Mouse (Mus musculus) cerebellum, adult 8-10 months (tissue): ENCODE results near the gene Fbxl17.

Experiments used
- DNase-seq: peaks from one replicate; pipeline ENCODE4 v3.0.0; 2022

Fbxl17 gene

GRCm38 (mm10) chr17:63402741-63403681 is 96.8 kb downstream of the Fbxl17 start:
- DNase-seq: no peak

GRCm38 (mm10) chr17:63402170-63402569 is 97.6 kb downstream of the Fbxl17 start:
- no peak for DNase-seq

- DNase-seq: no peak
Measured at GRCm38 (mm10) chr17:63400640-63401039, 99.2 kb downstream of the Fbxl17 start.

- DNase-seq: no peak
Measured at GRCm38 (mm10) chr17:63399816-63400215, 100.0 kb downstream of the Fbxl17 start.

- DNase-seq: no peak
Measured at GRCm38 (mm10) chr17:63391506-63391905, 108.3 kb downstream of the Fbxl17 start.

GRCm38 (mm10) chr17:63390951-63391350 is 108.9 kb downstream of the Fbxl17 start:
- DNase-seq: no peak

GRCm38 (mm10) chr17:63370977-63371376 is 128.8 kb downstream of the Fbxl17 start:
- DNase-seq: no peak

- DNase-seq: no peak
Measured at GRCm38 (mm10) chr17:63369631-63370310, 130.0 kb downstream of the Fbxl17 start.

GRCm38 (mm10) chr17:63367476-63367875 is 132.3 kb downstream of the Fbxl17 start:
- DNase-seq: no peak

GRCm38 (mm10) chr17:63366045-63366444 is 133.8 kb downstream of the Fbxl17 start:
- DNase-seq: no peak

- DNase-seq: no peak
Measured at GRCm38 (mm10) chr17:63364605-63365004, 135.2 kb downstream of the Fbxl17 start.

- no peak for DNase-seq
Measured at GRCm38 (mm10) chr17:63362196-63362595, 137.6 kb downstream of the Fbxl17 start.

GRCm38 (mm10) chr17:63361679-63362078 is 138.1 kb downstream of the Fbxl17 start:
- no peak for DNase-seq

GRCm38 (mm10) chr17:63358837-63359236 is 141.0 kb downstream of the Fbxl17 start:
- DNase-seq: no peak

GRCm38 (mm10) chr17:63356202-63356601 is 143.6 kb downstream of the Fbxl17 start:
- no peak for DNase-seq

- no peak for DNase-seq
Measured at GRCm38 (mm10) chr17:63352634-63353195, 147.1 kb downstream of the Fbxl17 start.

GRCm38 (mm10) chr17:63351682-63352081 is 148.1 kb downstream of the Fbxl17 start:
- no peak for DNase-seq

GRCm38 (mm10) chr17:63350876-63351509 is 148.8 kb downstream of the Fbxl17 start:
- DNase-seq: no peak

GRCm38 (mm10) chr17:63344101-63344500 is 155.7 kb downstream of the Fbxl17 start:
- no peak for DNase-seq

GRCm38 (mm10) chr17:63343076-63343475 is 156.7 kb downstream of the Fbxl17 start:
- DNase-seq: no peak

GRCm38 (mm10) chr17:63342440-63342839 is 157.4 kb downstream of the Fbxl17 start:
- no peak for DNase-seq

- DNase-seq: no peak
Measured at GRCm38 (mm10) chr17:63341203-63341602, 158.6 kb downstream of the Fbxl17 start.

GRCm38 (mm10) chr17:63328888-63329287 is 170.9 kb downstream of the Fbxl17 start:
- DNase-seq: no peak
